Mouse (Mus musculus) macrophage (primary cell): Measurements from ENCODE around the gene Tfap2e. TPM values are rescaled to one million over a fixed set of nuclear protein-coding genes. Genes with fewer than 3 reads are reported as not detected.

Source experiments
- H3K27ac ChIP-seq: fragments of 350-480 bp; formaldehyde crosslinking; 2 replicates; pipeline ENCODE4 v1.9.0; 2021
- H3K36me3 ChIP-seq: fragments of 350-480 bp; formaldehyde crosslinking; 2 replicates; pipeline ENCODE4 v1.9.0; 2021; ENCODE audit errors: inconsistent target
- H3K4me3 ChIP-seq: fragments of 350-480 bp; formaldehyde crosslinking; 2 replicates; pipeline ENCODE4 v1.9.0; 2021; ENCODE audit errors: inconsistent target
- H3K79me2 ChIP-seq: fragments of 350-480 bp; formaldehyde crosslinking; 2 replicates; pipeline ENCODE4 v1.9.0; 2021; ENCODE audit errors: inconsistent target
- WGBS: methylation state at CpG from one replicate; pipeline ENCODE4 v1.1.7; 2026; ENCODE audit warnings: inconsistent platforms; ENCODE audit not compliant: missing documents; 5-methylcytosine and 5-hydroxymethylcytosine counted together
- polyA plus RNA-seq: library from polyadenylated mRNA; stranded (reverse); fragments of 250-400 nt; gene quantifications from 3 replicates; pipeline ENCODE4 v1.2.4, GENCODE M21; 2018; ENCODE audit warnings: inconsistent platforms
- total RNA-seq, 78 experiments: library from RNA; depleted of rRNA; stranded (reverse); fragments of 250-400 nt; gene quantifications; 1 replicate in 9 of 78; 2 replicates in 24 of 78; 3 replicates in 43 of 78; 4 replicates in 2 of 78; pipeline ENCODE4 v1.2.4; 2018; ENCODE audit warnings: inconsistent platforms in 56 of 78

The Tfap2e gene
- total RNA-seq (2018; cell fraction: chromatin; rRNA removed) = not detected
- total RNA-seq (2018; cell fraction: cytosol; rRNA removed) = not detected
- not detected for total RNA-seq (2018; cell fraction: nucleus; rRNA removed)
- not detected in 3 replicates for polyA plus RNA-seq

GRCm38 (mm10) chr4:126736001-126736414 is at the start of gene Tfap2e:
Gene Tfap2e (minus strand): TSS chr4:126736240.
- Histone ChIP-seq H3K27ac (no peak within 1 kb of the TSS), H3K79me2 (no peaks in the 10 kb centered on the region), H3K4me3 (no peak within 1 kb of the TSS), H3K36me3 (no peaks in the 10 kb centered on the region)
- 5% methylated on average over 32 of the region's 32 CpGs for WGBS

- Histone ChIP-seq H3K79me2 (no peaks in the 10 kb centered on the region), H3K4me3 (no peak overlapping the region), H3K36me3 (no peaks in the 10 kb centered on the region), H3K27ac (no peak overlapping the region)
- 82% methylated on average over 8 of the region's 8 CpGs for WGBS
These were observed 47.0 kb upstream of the Tfap2e start for GRCm38 (mm10) chr4:126782996-126783395.

GRCm38 (mm10) chr4:126782512-126782911 is 46.5 kb upstream of the Tfap2e start:
- Histone ChIP-seq H3K36me3 (no peaks in the 10 kb centered on the region), H3K4me3 (no peak overlapping the region), H3K27ac (no peak overlapping the region), H3K79me2 (no peaks in the 10 kb centered on the region)
- WGBS = 94% methylated on average over 8 of the region's 8 CpGs

DNA sequence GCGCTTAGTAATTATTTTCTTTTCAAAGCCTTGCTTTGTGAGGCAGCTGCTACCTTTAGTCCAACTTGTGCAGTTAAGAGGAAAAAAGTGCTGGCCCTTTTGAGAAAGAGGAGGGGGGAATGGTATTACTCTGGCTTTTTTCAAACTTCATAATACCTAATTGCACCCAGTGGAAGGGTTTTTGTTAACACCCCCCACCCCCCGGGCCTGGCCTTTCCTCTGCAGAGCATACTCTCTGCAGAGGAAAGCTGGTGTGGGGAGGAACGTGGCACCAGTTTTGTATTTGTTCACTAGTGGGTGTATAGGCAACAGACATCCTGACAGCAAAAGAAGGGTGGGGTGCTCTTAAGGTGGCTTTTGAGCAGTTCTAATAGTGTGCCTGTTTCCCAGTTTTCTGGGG is 45.8 kb upstream of the Tfap2e start:
- Histone ChIP-seq H3K4me3 (no peak overlapping the region), H3K36me3 (no peaks in the 10 kb centered on the region), H3K27ac (no peak overlapping the region), H3K79me2 (no peaks in the 10 kb centered on the region)
- 94% methylated on average over 3 of the region's 3 CpGs for WGBS

GRCm38 (mm10) chr4:126779826-126780775 is 44.1 kb upstream of the Tfap2e start:
- Histone ChIP-seq H3K27ac (no peak overlapping the region), H3K4me3 (no peak overlapping the region), H3K79me2 (no peaks in the 10 kb centered on the region), H3K36me3 (no peaks in the 10 kb centered on the region)
- 98% methylated on average over 11 of the region's 12 CpGs for WGBS

DNA sequence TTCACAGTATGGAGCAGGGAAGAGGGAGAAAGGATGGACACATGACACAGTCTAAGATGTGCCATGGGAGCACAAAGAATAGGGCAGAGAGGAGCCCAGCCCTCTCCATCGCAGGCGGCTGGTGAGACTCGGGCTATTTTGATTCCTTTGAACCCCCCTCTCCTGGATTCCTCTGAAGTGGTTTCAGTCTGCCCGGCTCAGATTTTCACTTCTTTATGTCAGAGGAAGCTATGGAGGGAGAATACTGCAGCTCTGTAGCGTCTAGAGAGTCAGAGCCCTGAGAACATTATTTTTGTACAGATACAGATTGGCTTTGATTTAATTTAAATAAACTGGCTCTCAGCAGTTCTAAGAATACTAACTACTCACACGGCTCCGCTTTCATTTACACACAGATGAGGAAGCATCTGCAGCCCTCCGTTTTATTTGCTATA is 43.1 kb upstream of the Tfap2e start:
- 83% methylated on average over 8 of the region's 8 CpGs for WGBS

DNA sequence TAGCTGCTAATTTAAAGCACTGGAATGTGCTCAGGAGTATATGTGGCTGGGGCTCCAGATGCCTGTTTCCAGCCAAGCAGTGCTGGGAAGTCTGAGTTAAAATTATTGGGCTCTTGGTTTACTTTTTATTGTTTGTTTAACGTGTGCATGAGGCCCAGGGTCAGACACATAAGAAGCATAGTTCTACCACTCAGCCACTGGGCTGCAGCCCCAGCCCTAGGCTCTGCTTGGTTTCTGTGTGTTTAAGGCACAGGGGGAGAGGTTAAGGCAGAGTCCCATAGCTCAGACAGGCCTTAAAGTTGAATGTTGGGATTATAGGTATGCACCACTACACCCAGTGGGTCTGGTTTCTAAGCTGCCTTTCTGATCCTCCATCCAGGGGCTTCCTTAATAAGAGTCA is 39.1 kb upstream of the Tfap2e start:
- Histone ChIP-seq H3K27ac (no peak overlapping the region), H3K4me3 (no peak overlapping the region), H3K36me3 (no peaks in the 10 kb centered on the region), H3K79me2 (no peaks in the 10 kb centered on the region)
- WGBS = 100% methylated on average over 1 of the region's 1 CpGs

More for the DNA sequence above, 43.1 kb upstream of the Tfap2e start:
- no peak overlapping the region for H3K4me3 ChIP-seq
- H3K27ac ChIP-seq = no peak overlapping the region
- H3K79me2 ChIP-seq = no peaks in the 10 kb centered on the region
- no peaks in the 10 kb centered on the region for H3K36me3 ChIP-seq

DNA sequence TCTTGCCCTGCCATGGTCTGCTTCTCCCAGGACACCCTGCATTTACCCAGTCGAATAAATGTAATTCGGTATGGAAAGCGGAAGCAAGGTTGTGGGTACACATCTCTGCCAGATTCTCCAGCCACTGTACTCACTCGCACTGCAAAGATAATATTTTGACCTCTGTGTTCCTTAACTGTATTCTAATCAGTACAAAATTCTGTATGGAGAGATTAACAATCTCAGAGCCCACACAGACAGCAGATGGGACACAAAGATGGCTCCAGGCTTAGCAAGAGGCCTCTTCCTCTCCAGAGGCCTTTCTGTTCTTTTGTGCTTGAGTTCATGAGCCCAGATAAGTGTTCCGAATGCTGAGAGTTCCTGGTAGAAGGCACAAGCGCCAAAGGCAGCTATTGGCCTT is 37.8 kb upstream of the Tfap2e start:
- 96% methylated on average over 6 of the region's 6 CpGs for WGBS
- Histone ChIP-seq H3K36me3 (no peaks in the 10 kb centered on the region), H3K79me2 (no peaks in the 10 kb centered on the region), H3K4me3 (no peak overlapping the region), H3K27ac (no peak overlapping the region)

DNA sequence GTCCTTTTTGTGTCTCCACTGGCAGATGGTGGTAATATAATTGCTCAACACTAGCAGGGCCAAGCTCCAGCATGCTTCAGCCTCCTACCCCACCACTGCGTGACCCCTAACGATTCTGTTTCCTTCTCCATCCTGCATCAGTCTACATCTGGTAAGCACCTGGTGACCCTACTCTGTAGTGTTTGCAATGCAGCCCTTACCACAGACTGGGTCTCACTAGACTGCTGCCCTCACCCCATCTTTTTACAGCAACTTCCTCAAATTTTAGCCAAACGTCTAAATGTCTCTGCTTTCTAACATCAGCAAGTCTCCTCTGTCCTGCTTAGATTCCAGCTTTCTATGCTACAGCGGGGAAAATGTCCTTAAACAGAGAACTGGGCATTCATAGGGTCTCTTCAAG is 34.8 kb upstream of the Tfap2e start:
- H3K4me3 ChIP-seq = no peak overlapping the region
- no peaks in the 10 kb centered on the region for H3K79me2 ChIP-seq
- no peaks in the 10 kb centered on the region for H3K36me3 ChIP-seq
- 30% methylated on average over 4 of the region's 4 CpGs for WGBS
- H3K27ac ChIP-seq = no peak overlapping the region

GRCm38 (mm10) chr4:126769800-126770563 is 33.9 kb upstream of the Tfap2e start:
- Histone ChIP-seq H3K79me2 (no peaks in the 10 kb centered on the region), H3K36me3 (no peaks in the 10 kb centered on the region), H3K4me3 (no peak overlapping the region), H3K27ac (no peak overlapping the region)
- 95% methylated on average over 9 of the region's 9 CpGs for WGBS

- no peak overlapping the region for H3K27ac ChIP-seq
- H3K36me3 ChIP-seq = peaks cover 32% of the 10 kb centered on the region
- no peak overlapping the region for H3K4me3 ChIP-seq
- no peaks in the 10 kb centered on the region for H3K79me2 ChIP-seq
- 88% methylated on average over 2 of the region's 2 CpGs for WGBS
These were observed 27.4 kb upstream of the Tfap2e start for GRCm38 (mm10) chr4:126763483-126763882.

DNA sequence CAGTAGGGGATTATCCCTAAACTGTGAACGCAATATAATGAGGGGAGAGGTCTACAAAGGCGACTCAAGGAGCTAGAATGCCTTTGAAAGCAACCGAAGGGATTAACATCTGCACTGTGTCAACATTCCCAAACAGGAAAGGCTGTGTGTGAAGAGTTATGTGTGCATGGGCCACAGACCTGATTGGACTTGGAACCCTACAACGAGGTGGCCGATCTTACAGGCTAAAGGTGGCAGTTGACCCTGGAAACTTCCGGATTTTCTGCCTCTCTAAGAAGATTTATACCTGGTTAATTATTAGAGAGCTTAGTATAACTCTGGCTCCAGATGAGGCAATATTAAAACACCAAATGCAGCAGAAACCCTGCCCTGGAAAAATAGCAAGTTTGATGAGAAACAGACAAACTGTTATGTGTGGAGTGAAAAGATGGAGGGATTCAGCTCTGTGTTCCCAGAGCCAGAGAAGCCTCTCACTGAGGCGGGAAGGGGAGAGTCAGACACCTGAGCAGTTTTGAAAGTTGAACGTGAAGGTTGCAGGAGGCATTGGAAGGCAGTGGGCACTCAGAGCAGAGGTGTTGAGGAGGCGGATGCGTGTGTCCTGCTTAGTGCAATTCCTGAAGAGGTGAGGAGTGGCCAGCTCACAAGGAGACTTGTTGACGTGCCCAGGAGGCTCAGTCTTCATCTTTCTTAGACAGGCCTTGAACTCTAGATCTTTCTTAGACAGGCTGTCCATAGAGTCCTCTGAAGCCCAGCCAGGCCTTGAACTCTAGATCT is 26.7 kb upstream of the Tfap2e start:
- Histone ChIP-seq H3K79me2 (no peaks in the 10 kb centered on the region), H3K4me3 (no peak overlapping the region), H3K36me3 (peaks cover 32% of the 10 kb centered on the region), H3K27ac (no peak overlapping the region)
- WGBS = 91% methylated on average over 11 of the region's 11 CpGs

- no peak overlapping the region for H3K27ac ChIP-seq
- no peak overlapping the region for H3K4me3 ChIP-seq
- WGBS = 4% methylated on average over 2 of the region's 2 CpGs
- H3K79me2 ChIP-seq = peaks cover 10% of the 10 kb centered on the region; the same call in 1 of the 2 replicates
- H3K36me3 ChIP-seq = peaks cover 32% of the 10 kb centered on the region
These were observed 23.4 kb upstream of the Tfap2e start for GRCm38 (mm10) chr4:126759435-126759834.

DNA sequence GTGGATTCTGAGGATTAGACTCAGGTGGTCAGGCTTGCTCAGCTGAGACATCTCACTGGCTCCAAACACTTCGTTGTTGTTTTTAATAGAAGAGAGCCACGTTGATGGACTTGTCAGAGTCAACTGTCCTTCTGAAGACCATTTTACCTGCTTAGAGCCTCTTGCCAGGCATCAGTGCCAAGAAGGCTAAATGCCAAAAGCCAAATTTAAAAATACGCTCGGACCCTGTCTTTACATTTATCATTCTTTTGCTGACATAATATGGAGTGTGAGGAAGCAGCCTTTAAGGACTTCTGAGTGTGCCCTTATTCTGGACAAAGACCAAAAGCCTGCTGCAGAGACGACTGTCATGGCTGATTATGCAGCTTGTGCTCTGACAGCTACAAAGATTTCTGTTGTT is 22.3 kb upstream of the Tfap2e start:
- WGBS = 90% methylated on average over 5 of the region's 5 CpGs
- Histone ChIP-seq H3K36me3 (peaks cover 32% of the 10 kb centered on the region), H3K79me2 (peaks cover 15% of the 10 kb centered on the region; the same call in 1 of the 2 replicates), H3K4me3 (no peak overlapping the region), H3K27ac (no peak overlapping the region)
